Mouse (Mus musculus) thymus, postnatal 14 days (tissue): ENCODE results near the gene Smurf1.

Experiments
- DNase-seq: peaks from one replicate; pipeline ENCODE4 v3.0.0; 2021

Smurf1 gene

DNA sequence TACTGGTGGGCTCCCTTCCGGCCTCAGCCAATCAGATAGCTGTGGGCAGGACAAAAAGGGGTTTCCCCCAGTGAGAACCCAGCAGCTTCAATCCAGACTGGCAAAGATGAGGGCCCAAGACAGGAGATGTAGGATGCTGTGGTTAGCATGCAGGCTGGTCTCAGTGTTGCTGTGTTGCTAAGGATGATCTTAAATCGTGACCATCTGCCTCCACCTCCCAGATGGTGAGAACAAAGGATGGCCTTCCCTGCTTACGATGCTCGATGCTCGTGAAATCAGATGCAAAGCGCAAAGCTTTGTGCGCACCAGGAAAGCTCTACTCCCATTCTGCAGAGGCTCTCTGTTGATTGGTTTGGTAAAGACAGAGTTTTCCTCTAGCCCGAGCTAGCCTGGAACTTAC is 104.7 kb downstream of the Smurf1 start:
- DNase-seq, result no peak

DNA sequence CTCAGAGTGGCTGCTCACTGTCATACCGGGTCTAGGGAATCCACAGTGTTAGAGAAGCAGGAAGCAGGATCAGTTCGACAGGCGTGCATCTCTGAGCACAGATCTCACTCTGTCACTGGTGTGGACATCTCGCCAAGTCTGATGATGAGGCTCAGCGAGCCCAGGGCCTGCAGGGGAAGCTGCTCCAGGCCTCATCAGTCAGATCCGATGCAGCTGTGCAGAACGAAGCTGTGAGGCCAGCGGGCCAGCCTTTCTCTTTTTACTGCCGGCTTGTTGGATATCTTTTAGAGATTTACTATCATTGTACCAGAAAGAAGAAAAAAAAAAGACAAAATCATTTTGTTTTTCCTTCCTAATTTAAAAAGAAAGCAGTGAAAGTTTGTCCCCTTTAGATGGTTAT is 106.4 kb downstream of the Smurf1 start:
- no peak for DNase-seq

DNA sequence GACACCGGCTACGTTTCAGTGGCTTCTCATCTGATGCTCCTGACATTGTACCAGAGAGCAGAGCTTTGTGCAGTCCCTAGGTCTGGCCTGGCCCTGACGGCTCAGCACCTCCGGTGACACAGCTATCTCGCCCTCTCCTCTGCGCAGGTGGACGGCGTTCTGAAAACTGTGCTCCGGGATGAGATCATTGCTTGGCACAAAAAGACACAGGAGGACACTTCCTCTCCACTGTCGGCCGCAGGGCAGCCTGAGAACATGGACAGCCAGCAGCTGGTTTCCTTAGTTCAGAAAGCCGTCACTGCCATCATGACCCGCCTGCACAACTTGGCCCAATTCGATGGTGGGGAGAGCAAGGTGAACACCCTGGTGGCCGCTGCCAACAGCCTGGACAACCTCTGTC is 107.1 kb downstream of the Smurf1 start:
- DNase-seq, result no peak

DNA sequence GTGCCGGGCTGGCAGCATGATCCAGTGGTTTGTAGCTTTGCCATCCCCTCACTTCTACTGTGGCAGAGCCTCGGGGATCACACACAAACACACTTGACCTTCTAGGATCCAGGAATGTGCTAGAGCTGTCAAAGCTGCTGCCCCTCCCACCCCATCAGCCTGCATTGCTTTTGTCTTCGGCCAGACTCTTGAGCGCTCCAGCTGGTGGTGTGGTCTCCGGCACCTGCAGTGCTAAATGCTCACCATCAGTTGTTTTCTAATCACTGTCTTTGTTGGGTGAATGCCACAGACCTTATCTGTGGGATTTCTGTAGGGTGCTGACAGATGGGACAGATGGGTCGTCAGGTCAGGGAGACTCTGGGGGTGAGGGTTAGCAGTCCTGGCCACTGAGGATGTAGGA is 109.7 kb downstream of the Smurf1 start:
- no peak for DNase-seq

DNA sequence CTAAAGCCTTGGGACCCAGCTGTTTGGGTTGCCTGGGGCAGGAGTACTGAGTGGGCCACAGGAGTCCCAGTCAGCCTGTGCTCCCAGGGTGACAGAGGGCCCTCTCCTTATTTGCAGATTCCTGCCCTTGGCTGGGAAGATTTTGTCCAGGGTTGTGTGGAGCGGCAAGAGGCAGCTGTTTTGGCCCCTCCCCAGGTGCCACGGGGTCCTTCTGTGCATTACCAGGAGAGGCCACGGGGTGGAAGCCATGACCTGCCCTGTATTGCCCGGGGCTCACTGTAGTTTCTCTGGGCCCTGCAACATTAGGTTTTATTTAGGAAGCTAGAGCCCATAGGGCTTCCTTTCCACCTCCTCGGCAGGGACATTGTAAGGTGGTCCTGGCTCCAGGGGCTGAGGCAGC is 111.7 kb downstream of the Smurf1 start:
- no peak for DNase-seq

DNA sequence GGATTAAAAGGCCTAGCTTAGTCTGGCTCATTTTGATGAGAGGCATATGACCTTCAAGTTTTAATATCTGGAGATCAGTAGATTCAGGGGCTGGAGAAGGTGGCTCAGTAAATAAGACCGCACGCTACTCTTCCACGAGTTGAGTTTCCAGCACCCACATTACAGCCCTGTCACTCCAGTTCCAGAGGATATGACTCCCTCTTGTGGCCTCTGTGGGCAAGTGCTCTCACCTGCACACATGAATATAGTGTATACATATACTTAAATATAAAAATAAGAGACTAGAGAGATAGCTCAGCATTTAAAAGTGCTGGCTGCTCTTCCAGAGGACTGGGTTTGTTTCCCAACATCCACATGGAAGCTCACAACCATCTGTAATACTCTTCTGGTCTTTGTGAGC is 113.8 kb downstream of the Smurf1 start:
- no peak for DNase-seq

DNA sequence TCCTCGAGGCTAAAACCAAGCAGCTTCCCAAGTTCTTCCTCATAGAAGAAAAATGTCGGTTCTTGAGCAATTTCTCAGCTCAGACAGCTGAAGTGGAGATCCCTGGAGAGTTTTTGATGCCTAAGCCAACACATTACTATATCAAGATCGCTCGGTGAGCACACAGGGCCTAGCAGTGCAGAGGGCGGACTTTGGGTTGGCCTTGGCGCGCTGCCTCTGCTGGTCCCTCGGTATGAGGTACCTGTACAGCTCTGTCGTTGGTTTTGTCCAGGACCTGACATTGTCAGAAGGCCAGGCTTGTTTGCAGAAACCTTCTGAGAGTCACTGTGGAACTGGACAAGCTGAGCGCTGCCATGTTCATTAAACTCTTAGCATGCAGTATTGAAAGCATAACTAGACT is 115.7 kb downstream of the Smurf1 start:
- DNase-seq, result no peak

DNA sequence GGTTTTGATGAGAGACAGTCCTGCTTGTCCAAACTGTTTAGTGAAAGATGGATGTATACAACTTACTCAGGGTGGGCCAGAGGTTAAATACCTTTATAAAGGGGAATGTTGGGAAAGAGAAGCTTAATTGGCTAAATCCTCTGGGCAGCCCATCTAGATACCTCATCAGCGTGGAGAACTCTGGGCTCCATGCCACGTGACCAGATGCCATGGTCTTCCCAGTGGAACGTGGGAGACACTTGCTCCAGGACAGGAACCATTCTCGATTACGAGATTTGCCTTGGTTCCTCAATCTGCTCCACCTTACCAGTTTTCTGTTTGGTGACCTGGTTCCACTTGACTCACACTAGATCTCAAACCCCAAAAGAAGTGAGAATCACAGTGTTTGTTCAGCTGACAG is 116.9 kb downstream of the Smurf1 start:
- DNase-seq, result no peak

DNA sequence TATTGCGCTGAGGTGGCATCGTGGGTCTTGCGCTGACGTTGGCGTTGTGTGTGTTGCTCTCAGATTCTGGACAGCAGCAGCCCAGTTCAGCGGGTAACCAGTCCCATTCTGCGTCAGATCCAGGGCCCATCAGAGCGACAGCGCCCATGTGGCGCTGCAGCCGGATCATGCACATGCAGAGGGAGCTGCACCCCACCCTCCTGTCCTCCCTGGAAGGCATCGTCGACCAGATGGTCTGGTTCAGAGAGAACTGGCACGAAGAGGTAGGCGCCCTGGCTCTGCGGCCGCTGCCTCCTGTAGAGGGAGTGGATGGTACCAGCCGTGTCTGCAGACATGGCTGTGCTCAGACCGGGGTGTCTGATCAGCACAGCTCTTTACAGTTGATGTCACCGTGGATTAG is 120.3 kb downstream of the Smurf1 start:
- DNase-seq, result no peak

DNA sequence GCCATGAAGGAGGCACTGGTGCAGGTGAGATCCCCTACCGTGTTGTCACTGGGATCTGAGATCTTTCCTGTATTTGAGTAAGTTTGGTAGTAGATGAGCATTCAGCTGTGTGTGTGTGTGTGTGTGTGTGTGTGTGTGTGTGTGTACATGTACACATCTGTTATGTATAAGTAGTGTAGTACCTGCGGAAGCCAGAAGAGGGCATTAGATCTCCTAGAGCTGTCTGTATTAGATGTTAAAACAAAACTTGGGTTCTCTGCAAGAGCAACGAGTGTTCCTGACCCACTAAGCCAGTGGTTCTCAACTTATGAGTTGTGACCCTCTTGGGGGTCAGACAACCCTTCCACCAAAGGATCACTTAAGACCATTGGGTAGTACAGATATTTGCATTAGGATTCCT is 129.5 kb downstream of the Smurf1 start:
- peak; percentile 14 for DNase-seq

DNA sequence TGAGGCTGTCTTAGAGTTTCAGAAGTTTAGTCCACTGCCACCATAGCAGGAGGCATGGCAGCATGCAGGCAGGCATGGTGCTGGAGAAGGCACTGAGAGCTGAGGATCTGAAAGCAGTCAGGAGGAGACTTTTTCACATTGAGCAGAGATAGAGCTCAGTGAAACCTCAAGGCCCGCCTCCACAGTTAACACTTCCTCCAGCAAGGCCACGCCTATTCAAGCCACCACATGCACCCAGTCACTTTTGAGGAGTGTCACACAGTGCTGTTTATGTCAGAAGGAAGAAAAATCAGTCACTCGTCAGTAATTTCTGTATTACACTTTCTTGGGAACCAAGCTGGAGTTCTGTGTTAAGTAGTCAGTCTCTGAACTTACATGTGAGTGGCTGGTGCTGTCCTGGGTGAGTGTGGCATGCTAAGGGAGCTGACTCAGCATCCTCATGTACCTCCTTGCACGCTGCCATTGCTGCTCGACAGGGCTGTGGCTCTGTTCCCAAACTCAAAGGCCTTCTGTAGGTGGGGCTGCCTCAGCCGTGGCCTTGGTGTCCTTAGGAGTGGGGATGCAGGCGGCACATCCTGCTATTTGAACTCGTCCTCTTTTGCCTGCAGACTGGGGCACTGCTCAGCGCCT is 133.7 kb downstream of the Smurf1 start:
- no peak for DNase-seq

DNA sequence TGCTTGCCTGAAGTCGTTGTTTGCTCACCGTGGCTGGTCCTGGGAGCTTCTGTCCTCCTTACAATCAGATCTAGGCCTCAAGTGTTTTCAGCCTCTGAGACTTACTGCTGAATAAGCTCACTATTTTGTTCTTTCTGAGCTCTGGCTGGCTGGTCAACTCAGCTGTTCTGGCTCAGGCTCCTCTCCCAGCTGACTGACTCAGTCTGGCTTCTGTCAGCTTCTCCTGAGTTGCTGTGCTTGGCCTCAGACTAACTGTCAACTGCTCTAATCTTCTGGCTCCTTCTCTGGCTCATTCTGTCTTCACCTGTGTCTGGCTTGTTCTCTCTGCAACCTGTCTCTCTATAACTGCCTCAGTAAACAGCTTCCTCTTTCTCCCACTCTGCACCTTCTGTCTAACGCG is 136.0 kb downstream of the Smurf1 start:
- DNase-seq, result no peak

DNA sequence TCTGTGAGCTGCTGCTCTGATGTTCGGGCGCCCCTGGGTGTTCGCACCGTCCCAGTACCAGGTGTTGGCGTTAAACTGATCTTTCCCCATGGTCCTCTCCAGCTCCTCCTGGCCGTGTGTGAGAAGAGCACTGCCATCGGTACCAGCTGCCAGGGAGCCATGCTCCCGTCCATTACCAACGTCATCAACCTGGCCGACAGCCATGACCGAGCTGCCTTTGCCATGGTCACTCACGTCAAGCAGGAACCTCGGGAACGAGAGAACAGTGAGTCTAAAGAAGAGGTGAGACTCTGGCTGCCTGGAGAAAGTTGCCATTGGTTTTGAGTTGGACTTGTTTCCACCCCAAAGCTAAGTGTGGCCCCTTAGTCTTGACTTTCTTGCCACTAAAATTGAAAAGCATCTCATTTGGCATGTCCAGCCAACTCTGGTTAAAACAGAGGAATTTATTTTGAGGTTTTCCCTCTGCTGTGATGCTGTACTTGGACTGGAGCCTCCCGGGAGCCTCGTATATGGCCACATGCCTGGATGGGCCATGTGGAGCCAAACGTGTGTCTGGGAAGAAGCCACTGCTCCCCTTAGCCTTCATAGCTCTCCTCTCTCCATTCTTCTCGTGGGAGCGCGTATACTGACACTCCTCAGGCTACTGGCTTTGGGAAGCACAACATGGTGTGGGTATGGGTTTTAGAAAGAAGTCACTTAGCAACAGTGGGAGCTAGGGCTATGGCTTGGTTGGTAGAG is 137.1 kb downstream of the Smurf1 start:
- DNase-seq, result no peak
